Mouse (Mus musculus) neural tube, embryonic 11.5 days (tissue): ENCODE data around the gene Anapc13. TPM values are rescaled to one million over a fixed set of nuclear protein-coding genes. Genes with fewer than 3 reads are reported as not detected.

Source experiments
- ATAC-seq: fragments of 200-750 bp; cut with Nextera tagmentation; 2 replicates; pipeline ENCODE4 v1.8.0; 2017; ENCODE audit warnings: moderate number of reproducible peaks, mild to moderate bottlenecking, moderate TSS enrichment, moderate library complexity; ENCODE audit not compliant: insufficient read depth, low FRiP score, low TSS enrichment
- DNase-seq: peaks from one replicate; pipeline ENCODE4 v3.0.0-alpha.2; 2015; ENCODE audit warnings: low spot score
- H3K27ac ChIP-seq: fragments of 300-500 bp; sonication (generic); 2 replicates; pipeline ENCODE4 v1.5.1; 2014; ENCODE audit warnings: low read depth, mild to moderate bottlenecking, low read length
- H3K27me3 ChIP-seq: fragments of 300-500 bp; sonication (generic); 2 replicates; pipeline ENCODE4 v1.6.1; 2014; ENCODE audit warnings: mild to moderate bottlenecking, low read length, mixed read lengths; ENCODE audit not compliant: control insufficient read depth, insufficient read depth
- H3K36me3 ChIP-seq: fragments of 300-500 bp; sonication (generic); 2 replicates; pipeline ENCODE4 v1.6.1; 2014; ENCODE audit warnings: mild to moderate bottlenecking, low read length, moderate library complexity, mixed read lengths; ENCODE audit not compliant: control insufficient read depth, insufficient read depth
- H3K4me1 ChIP-seq: fragments of 300-500 bp; sonication (generic); 2 replicates; pipeline ENCODE4 v1.6.1; 2014; ENCODE audit warnings: low read length, mixed read lengths; ENCODE audit not compliant: control insufficient read depth, insufficient read depth
- H3K4me2 ChIP-seq: fragments of 300-500 bp; sonication (generic); 2 replicates; pipeline ENCODE4 v1.6.1; 2014; ENCODE audit warnings: low read depth, mild to moderate bottlenecking, moderate library complexity
- H3K4me3 ChIP-seq: fragments of 300-500 bp; sonication (generic); 2 replicates; pipeline ENCODE4 v1.5.1; 2014; ENCODE audit warnings: low read depth, low read length
- H3K9ac ChIP-seq: fragments of 300-500 bp; sonication (generic); 2 replicates; pipeline ENCODE4 v1.6.1; 2014; ENCODE audit warnings: mild to moderate bottlenecking, low read length
- H3K9me3 ChIP-seq: fragments of 300-500 bp; sonication (generic); 2 replicates; pipeline ENCODE4 v1.6.1; 2016; ENCODE audit warnings: low read length; ENCODE audit not compliant: control insufficient read depth
- WGBS: fragments of 180-500 bp; shearing (Covaris S2); extraction: QIAGEN DNeasy Blood & Tissue Kit; methylation state at CpG from one replicate; pipeline ENCODE4 v1.1.7; 2014; 5-methylcytosine and 5-hydroxymethylcytosine counted together
- polyA plus RNA-seq: library from polyadenylated mRNA; unstranded; fragments of >200 nt; fragmentation: Nextera tagmentation; extraction: Ambion mirVana; gene quantifications from 2 replicates; pipeline ENCODE4 v1.2.1, GENCODE M21; 2014

Gene Anapc13
- polyA plus RNA-seq, 1 experiment from 2014 or later = 156 TPM

DNA sequence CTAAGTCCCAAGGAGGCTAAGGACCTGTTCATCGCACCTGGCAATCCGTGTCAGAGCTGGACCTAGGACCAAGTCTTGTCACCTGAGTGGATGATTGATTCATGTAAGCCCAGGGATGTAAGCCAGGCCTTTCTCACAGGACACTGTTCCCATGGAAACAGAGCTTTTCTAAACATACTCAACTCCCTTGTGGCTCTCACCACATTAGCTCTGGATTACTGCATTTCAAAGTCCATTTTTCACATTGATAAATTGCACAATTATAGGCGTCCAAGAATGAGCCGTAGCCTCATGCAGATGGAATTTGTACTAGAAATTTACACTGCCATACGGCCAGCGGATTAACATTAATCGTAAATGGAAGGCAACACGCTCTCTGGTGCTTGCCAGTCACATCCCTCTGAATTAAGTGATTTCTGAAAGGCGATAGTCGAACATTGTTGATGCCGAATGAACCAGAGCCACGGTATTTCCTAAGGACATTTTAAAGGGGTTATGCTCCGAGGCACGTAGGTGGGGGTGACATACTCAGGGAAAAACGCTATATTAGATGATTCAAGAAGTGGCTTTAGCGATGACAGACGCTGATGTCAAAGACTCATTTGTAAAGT lies 23.9 kb downstream of the Anapc13 start:
- Histone ChIP-seq H3K4me2 (no peak overlapping the region), H3K27ac (no peak overlapping the region), H3K4me3 (no peak overlapping the region), H3K4me1 (peaks cover 15% of the 10 kb centered on the region; the same call in 1 of the 2 replicates), H3K9me3 (no peaks in the 10 kb centered on the region), H3K9ac (no peak overlapping the region), H3K27me3 (no peaks in the 10 kb centered on the region), H3K36me3 (no peaks in the 10 kb centered on the region)
- ATAC-seq (peak; percentile 74), DNase-seq (peak; percentile 44)
- 41% methylated on average over 17 of the region's 17 CpGs for WGBS

DNA sequence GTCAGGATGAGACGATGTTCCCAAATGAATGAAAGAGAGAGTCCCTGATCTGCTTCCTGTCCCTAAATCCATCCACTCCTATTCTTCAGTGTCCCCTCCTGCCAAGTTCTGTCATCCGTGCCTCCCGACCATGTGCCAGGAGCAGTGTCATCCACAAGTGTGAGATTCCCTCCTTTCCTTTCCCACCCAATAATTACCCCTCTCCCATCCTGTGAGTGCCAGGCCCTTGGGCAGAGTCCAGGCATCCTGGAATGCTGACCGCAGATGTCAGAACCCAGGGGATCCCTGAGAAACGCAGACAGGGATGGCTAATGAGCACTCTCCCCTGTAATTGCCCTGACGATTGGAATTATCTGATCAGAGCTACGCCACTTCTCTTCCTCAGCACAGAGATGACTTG lies 24.5 kb downstream of the Anapc13 start:
- Histone ChIP-seq H3K4me2 (no peak overlapping the region), H3K9me3 (no peaks in the 10 kb centered on the region), H3K36me3 (no peaks in the 10 kb centered on the region), H3K27me3 (no peaks in the 10 kb centered on the region), H3K4me3 (no peak overlapping the region), H3K4me1 (peaks cover 15% of the 10 kb centered on the region; the same call in 1 of the 2 replicates), H3K9ac (no peak overlapping the region), H3K27ac (no peak overlapping the region)
- DNase-seq (no peak), ATAC-seq (no peak)
- 26% methylated on average over 7 of the region's 7 CpGs for WGBS

DNA sequence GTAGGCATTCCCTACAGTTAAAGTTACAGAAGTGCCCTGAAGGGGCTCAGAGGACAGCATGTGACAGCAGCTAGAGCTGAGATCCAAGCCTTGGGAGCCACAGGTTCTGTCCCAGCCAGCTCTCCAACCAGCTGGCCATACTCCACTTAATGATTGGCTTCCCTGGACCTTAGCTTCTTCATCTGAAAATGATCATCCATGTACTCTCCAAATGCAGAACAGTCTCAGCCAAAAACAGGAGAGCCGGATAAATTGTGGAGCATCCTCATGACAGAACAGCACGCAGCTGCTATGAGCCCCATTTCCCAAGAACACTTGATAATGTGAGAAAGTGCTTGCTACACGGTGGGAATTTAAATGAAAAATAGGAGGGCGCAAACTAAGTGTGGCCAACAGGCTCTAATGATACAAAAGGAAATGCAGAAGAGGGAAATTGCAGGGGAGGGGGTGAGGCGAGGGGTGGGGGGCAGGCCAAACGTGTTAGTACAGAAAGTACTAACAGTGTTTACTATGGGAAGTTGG lies 25.2 kb downstream of the Anapc13 start:
- no peaks in the 10 kb centered on the region for H3K9me3 ChIP-seq
- H3K27ac ChIP-seq = no peak overlapping the region
- no peaks in the 10 kb centered on the region for H3K27me3 ChIP-seq
- WGBS = 61% methylated on average over 6 of the region's 6 CpGs
- peaks cover 15% of the 10 kb centered on the region; the same call in 1 of the 2 replicates for H3K4me1 ChIP-seq
- no peak for DNase-seq
- H3K4me2 ChIP-seq = no peak overlapping the region
- no peak for ATAC-seq
- H3K36me3 ChIP-seq = no peaks in the 10 kb centered on the region
- no peak overlapping the region for H3K4me3 ChIP-seq
- no peak overlapping the region for H3K9ac ChIP-seq

DNA sequence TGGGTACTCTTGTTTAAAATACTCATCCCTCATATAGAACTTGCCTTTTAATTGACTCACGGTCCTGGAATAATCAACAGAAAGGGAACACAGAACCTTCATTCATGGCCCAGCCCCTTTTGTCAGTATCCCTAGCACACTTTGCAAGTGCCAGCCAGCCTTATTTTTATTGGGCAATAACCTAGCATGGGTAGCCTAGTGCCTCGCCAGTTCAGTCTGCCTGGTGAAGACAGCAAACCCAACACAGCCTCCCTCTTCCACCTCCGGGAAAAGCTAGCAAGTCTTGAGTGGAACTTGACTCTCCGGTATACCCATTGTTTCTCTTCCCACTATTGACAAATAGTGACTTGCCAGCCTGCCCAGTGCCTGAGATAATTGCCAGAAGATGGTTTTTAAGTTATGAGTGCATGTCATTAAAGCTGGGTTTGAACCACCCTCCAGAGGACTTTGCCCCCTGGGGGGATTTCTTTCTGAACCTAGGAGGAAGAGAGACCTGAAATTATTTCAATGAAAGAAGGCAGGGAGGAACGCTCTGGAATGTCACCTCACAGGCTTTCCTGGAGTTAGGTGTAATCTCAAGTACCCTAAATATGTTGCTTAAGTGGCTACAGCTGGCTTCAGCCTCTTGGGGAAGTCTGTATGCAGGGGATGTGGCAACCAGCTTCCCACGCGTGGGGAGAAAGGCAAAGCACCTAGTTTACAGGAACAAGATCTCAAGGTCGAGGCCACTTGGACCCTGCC lies 30.4 kb downstream of the Anapc13 start:
- no peak overlapping the region for H3K9ac ChIP-seq
- H3K9me3 ChIP-seq = no peaks in the 10 kb centered on the region
- WGBS = 69% methylated on average over 8 of the region's 8 CpGs
- no peaks in the 10 kb centered on the region for H3K36me3 ChIP-seq
- DNase-seq = no peak
- H3K4me2 ChIP-seq = no peak overlapping the region
- ATAC-seq = no peak
- H3K27ac ChIP-seq = no peak overlapping the region
- H3K27me3 ChIP-seq = no peaks in the 10 kb centered on the region
- no peak overlapping the region for H3K4me3 ChIP-seq
- H3K4me1 ChIP-seq = no peaks in the 10 kb centered on the region

DNA sequence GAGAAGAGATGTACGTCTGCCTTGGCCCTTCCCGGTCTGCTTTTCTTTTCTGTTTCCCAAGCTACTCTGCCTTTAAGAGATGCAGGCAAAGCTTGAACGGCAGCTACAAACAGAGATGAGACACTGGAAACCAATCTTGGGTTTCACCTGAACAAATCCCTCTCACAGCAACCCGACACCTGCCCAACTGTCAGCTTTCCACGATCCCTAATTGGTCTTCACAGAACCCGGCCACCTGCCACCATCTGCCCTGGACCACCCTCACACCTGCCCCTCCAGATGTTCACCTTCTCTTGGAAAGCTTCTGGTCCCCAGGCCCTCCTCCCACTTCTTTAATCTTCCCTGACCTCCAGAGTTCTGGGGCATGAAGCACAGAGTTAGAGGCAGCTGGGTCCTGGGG lies 42.0 kb downstream of the Anapc13 start:
- Histone ChIP-seq H3K9ac (no peak overlapping the region), H3K27ac (no peak overlapping the region), H3K36me3 (no peaks in the 10 kb centered on the region), H3K4me2 (no peak overlapping the region), H3K4me1 (peaks cover 10% of the 10 kb centered on the region), H3K9me3 (no peaks in the 10 kb centered on the region), H3K4me3 (no peak overlapping the region), H3K27me3 (no peaks in the 10 kb centered on the region)
- 36% methylated on average over 6 of the region's 6 CpGs for WGBS
- no peak for ATAC-seq
- no peak for DNase-seq

DNA sequence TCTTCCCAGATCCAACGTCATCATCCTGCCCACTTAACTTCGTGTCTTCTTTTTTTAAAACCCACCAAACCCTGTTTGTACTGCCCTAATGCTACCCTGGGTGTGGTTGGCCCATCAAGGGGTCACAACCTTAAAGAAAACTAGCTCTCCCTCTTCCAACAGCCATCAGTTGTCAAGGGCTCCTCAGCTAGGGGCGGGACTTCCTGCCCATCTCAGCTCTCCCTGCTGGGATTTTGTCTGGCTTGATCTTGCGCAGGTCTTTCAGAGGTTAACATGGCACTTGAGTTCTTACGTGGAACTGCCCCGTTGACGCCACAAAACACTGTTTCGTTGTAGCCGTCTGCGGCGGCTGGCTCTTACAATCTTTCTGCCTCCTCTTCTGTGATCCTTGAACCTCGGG lies 42.8 kb downstream of the Anapc13 start:
- peaks cover 10% of the 10 kb centered on the region for H3K4me1 ChIP-seq
- no peaks in the 10 kb centered on the region for H3K27me3 ChIP-seq
- WGBS = 89% methylated on average over 12 of the region's 12 CpGs
- no peak overlapping the region for H3K4me2 ChIP-seq
- ATAC-seq = no peak
- no peak for DNase-seq
- H3K27ac ChIP-seq = no peak overlapping the region
- no peaks in the 10 kb centered on the region for H3K36me3 ChIP-seq
- no peak overlapping the region for H3K4me3 ChIP-seq
- H3K9me3 ChIP-seq = no peaks in the 10 kb centered on the region
- H3K9ac ChIP-seq = no peak overlapping the region

DNA sequence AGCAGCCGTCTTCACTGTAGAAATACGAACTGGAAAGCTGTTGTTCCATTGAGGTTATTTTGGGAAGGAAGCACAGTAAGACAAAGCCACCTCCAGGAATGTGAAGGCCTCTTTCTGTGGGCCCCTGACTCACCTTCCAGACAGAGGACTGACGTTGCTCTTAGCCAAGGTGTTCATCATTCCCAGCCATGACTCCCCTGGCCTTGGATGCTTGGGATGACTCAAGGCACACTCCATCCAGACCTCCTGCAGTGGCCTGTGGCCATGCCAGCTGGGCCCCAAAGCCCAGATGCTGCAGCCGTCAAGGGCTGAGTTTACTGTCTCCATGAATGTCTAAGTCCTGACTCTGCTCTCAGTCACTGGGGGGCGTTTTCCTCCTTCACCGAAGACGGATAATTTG lies 47.3 kb downstream of the Anapc13 start:
- WGBS = 72% methylated on average over 7 of the region's 7 CpGs
- H3K4me1 ChIP-seq = peaks cover 10% of the 10 kb centered on the region

DNA sequence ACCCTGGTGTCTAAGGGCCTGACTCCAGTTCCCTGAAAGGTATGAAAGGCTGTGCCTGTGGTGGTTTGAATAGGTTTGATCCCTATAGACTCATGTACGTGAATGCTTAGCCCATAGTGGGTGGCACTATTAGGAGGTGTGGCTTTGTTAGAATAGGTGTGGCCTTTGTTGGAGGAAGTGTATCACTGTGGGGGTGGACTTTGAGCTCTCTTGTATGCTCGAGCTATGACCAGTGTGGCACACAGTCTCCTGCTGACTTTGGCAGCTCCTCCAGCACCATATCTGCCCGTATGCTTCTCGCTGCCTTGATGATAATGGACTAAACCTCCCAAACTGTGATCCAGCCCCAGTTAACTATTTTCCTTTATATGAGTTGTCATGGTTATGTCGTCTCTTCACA lies 49.8 kb downstream of the Anapc13 start:
- 75% methylated on average over 5 of the region's 5 CpGs for WGBS

More for the DNA sequence above, 47.3 kb downstream of the Anapc13 start:
- Histone ChIP-seq H3K9me3 (no peaks in the 10 kb centered on the region), H3K27me3 (no peaks in the 10 kb centered on the region), H3K4me3 (no peak overlapping the region), H3K9ac (no peak overlapping the region), H3K27ac (no peak overlapping the region), H3K4me2 (no peak overlapping the region), H3K36me3 (no peaks in the 10 kb centered on the region)
- DNase-seq (no peak), ATAC-seq (no peak)

DNA sequence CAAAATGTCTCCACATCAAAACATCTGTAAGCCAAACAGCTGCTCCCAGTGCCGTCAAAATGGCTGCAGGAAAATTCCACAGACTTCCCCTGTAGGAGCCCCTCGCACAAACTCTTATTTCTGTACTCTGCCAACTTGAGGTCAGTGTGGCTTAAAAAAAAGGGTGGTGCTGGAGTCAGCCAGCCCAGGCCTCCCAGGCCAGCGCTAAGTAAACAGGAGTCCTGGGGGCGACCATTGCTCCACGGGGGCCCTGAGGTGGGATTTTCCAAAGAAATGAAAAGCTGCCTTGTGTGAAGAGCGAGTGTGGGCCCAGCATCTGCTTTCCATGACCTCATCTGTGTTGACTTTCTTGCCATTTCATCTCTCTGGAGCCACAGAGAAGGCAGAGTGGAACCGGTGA lies 55.4 kb downstream of the Anapc13 start:
- ATAC-seq (no peak), DNase-seq (peak; percentile 27)
- no peak overlapping the region for H3K4me3 ChIP-seq
- whole genome bisulfite sequencing = 53% methylated on average over 7 of the region's 7 CpGs
- H3K27ac ChIP-seq = no peak overlapping the region
- H3K9ac ChIP-seq = no peak overlapping the region
- no peak overlapping the region for H3K4me2 ChIP-seq
- H3K36me3 ChIP-seq = no peaks in the 10 kb centered on the region
- H3K27me3 ChIP-seq = no peaks in the 10 kb centered on the region
- no peaks in the 10 kb centered on the region for H3K4me1 ChIP-seq
- H3K9me3 ChIP-seq = no peaks in the 10 kb centered on the region

More for the DNA sequence above, 49.8 kb downstream of the Anapc13 start:
- Histone ChIP-seq H3K9ac (no peak overlapping the region), H3K36me3 (no peaks in the 10 kb centered on the region), H3K27ac (no peak overlapping the region), H3K4me1 (peaks cover 10% of the 10 kb centered on the region), H3K27me3 (no peaks in the 10 kb centered on the region), H3K9me3 (no peaks in the 10 kb centered on the region), H3K4me3 (no peak overlapping the region), H3K4me2 (no peak overlapping the region)
- ATAC-seq (no peak), DNase-seq (no peak)
